ENCODE assay signal across 8 mouse cellular contexts in genomic region chr11:107124327-107124731, GRCm38 (mm10). TPM values are rescaled to one million over a fixed set of nuclear protein-coding genes. Genes with fewer than 3 reads are reported as not detected.
DNase-seq lines count a peak whose midpoint lies in the region.

No protein-coding gene starts in this region.

- no peaks in the 10 kb centered on the region for H3K27me3 ChIP-seq in embryonic facial prominence, embryonic 10.5 days (replicated peaks; ENCODE audit: low read depth, poor library complexity, severe bottlenecking)
- H3K27me3 ChIP-seq in megakaryocyte, embryonic 14.5 days (replicated peaks), result no peaks in the 10 kb centered on the region
- no peaks in the 10 kb centered on the region for H3K27me3 ChIP-seq in splenic B cell, adult 2 months (ENCODE audit: control insufficient read depth, insufficient read depth, low read length, poor library complexity, severe bottlenecking)

- intact Hi-C loops in heart, postnatal 10 days (cut with DNase I), result no loop called here

- H3K9me3 ChIP-seq in embryonic facial prominence, embryonic 10.5 days, result no peaks in the 10 kb centered on the region
- no peaks in the 10 kb centered on the region for H3K9me3 ChIP-seq in megakaryocyte, embryonic 14.5 days

- H3K4me3 ChIP-seq in embryonic facial prominence, embryonic 10.5 days, result peak overlapping the region; percentile 18; the same call in 1 of the 2 replicates
- peak overlapping the region; percentile 78 for H3K4me3 ChIP-seq in megakaryocyte, embryonic 14.5 days (replicated peaks)

- no peak overlapping the region for H3K27ac ChIP-seq in embryonic facial prominence, embryonic 10.5 days (replicated peaks)

- 38% methylated on average over 7 of the region's 7 CpGs for WGBS in embryonic facial prominence, embryonic 10.5 days

- peaks cover 39% of the 10 kb centered on the region for H3K36me3 ChIP-seq in embryonic facial prominence, embryonic 10.5 days (replicated peaks)
- H3K36me3 ChIP-seq in megakaryocyte, embryonic 14.5 days (replicated peaks; ENCODE audit: low read length), result peaks cover 19% of the 10 kb centered on the region
- H3K36me3 ChIP-seq in splenic B cell, adult 2 months (ENCODE audit: control insufficient read depth, insufficient read depth, low read length, poor library complexity, severe bottlenecking), result no peaks in the 10 kb centered on the region

- peaks cover 19% of the 10 kb centered on the region for H3K4me1 ChIP-seq in embryonic facial prominence, embryonic 10.5 days
- peaks cover 67% of the 10 kb centered on the region for H3K4me1 ChIP-seq in megakaryocyte, embryonic 14.5 days

- peak; percentile 36 for DNase-seq in layer of hippocampus, adult 9-11 months
- DNase-seq in layer of hippocampus, postnatal 25 days (ENCODE audit: extremely low spot score in 1 of 2, low spot score in 1 of 2), result no peak
- peak; percentile 69 for DNase-seq in NIH3T3 (ENCODE audit: low read depth)
- no peak for DNase-seq in embryonic facial prominence, embryonic 10.5 days (ENCODE audit: low spot score)
- DNase-seq in heart, postnatal 10 days, result peak; percentile 35 to 48
- peak; percentile 84 to 91 for DNase-seq in kidney, postnatal 25 days
- DNase-seq in splenic B cell, adult 2 months (ENCODE audit: low read depth, low spot score), result peak; percentile 76

RNA-seq across cellular contexts. Expression of gene Bptf, which starts 7.6 kb away (rescaled TPM):
- 10 to 100 TPM; 58.9 to 71.2 TPM for total RNA-seq in layer of hippocampus, postnatal 25 days (2021)
- 33.8 and 34.9 TPM in 2 replicates for polyA plus RNA-seq in embryonic facial prominence, embryonic 10.5 days (2016; fragmentation: Nextera tagmentation; extraction: Ambion mirVana)
- total RNA-seq in heart, postnatal 10 days (2021), result 10 to 100 TPM; 35.5 to 40.9 TPM
- polyA plus RNA-seq in megakaryocyte, embryonic 14.5 days (2012; ENCODE audit: insufficient read depth, low replicate concordance), result 106 and 348 TPM in 2 replicates

Comparison
In these comparisons a context has a peak if more than half of its experiments do, and no peak if none do; other contexts are left out.
1. DNase-seq: peak in layer of hippocampus, adult 9-11 months (single experiment), NIH3T3 (single experiment), heart, postnatal 10 days (2 of 2), kidney, postnatal 25 days (2 of 2) and splenic B cell, adult 2 months (single experiment); none in layer of hippocampus, postnatal 25 days (0 of 2) and embryonic facial prominence, embryonic 10.5 days (single experiment).